Comparison of ENCODE assay signal across 23 mouse cellular contexts in the genomic region with DNA sequence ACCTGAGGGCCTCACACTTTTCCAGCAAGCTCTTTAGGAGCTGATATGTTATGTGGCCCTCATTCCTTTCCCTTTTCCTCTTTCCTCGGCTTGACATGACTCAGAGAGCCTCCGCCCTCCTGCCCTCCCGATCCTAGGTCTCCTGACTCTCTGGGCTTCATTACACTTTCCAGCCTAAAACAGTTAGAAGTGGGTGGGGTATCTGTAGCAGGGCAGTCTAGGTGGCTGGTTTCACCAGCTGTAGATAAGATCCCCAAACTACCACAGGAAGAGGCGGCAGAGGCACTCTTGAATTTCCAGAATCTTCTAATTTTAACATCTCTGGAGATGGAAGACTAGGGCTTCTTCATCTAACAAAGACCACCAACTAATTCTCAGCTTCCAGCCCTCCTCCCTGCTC. TPM values are rescaled to one million over a fixed set of nuclear protein-coding genes. Genes with fewer than 3 reads are reported as not detected.
DNase-seq lines count a peak whose midpoint lies in the region; ATAC-seq and TF ChIP-seq lines count a peak whose summit lies in the region.
"Had no signal": no experiment of that assay in that cellular context is flagged by ENCODE, and none has a peak within 500 bp of the region (broad histone marks: within the 10 kb centered on the region; RNA-seq: fewer than 3 reads in every experiment).

No protein-coding gene starts in this region.

- H3K9me3 ChIP-seq in liver, embryonic 12.5 days (replicated peaks): peaks cover 4% of the 10 kb centered on the region; the same call in 1 of the 2 replicates
- no peaks in the 10 kb centered on the region; the same call in 1 of the 2 replicates for H3K9me3 ChIP-seq in liver, postnatal 0 days (ENCODE audit: low read length)
- no peaks in the 10 kb centered on the region for H3K9me3 ChIP-seq in MEL (replicated peaks; ENCODE audit: insufficient read depth, low read length)
- H3K9me3 ChIP-seq: forebrain, embryonic 15.5 days; hindbrain, embryonic 12.5 days had no signal

- H3K9ac ChIP-seq in liver, embryonic 12.5 days: no peak overlapping the region
- H3K9ac ChIP-seq in liver, postnatal 0 days (replicated peaks): no peak overlapping the region
- H3K9ac ChIP-seq in MEL (ENCODE audit: control insufficient read depth, low read depth, low read length, poor library complexity, severe bottlenecking): peak overlapping the region; percentile 0; the same call in 1 of the 2 replicates
- H3K9ac ChIP-seq: embryonic facial prominence, embryonic 13.5 days; forebrain, embryonic 15.5 days; heart, embryonic 12.5 days; hindbrain, embryonic 12.5 days had no signal

- TF ChIP-seq RAD21 in MEL (IDR thresholded peaks at IDR 0.05; ENCODE audit: low read depth, low read length): no peak

- H3K79me2 ChIP-seq in MEL (ENCODE audit: control insufficient read depth, insufficient read depth, low read length, poor library complexity): no peaks in the 10 kb centered on the region

- no peak overlapping the region for H3K4me2 ChIP-seq in liver, embryonic 12.5 days
- no peak overlapping the region for H3K4me2 ChIP-seq in liver, postnatal 0 days (ENCODE audit: low read depth, low read length)
- H3K4me2 ChIP-seq: embryonic facial prominence, embryonic 13.5 days; forebrain, embryonic 15.5 days; heart, embryonic 12.5 days; hindbrain, embryonic 12.5 days had no signal

- TF ChIP-seq EP300 in liver, postnatal 0 days (IDR thresholded peaks at IDR 0.05; ENCODE audit: low read depth): no peak
- TF ChIP-seq EP300 in MEL (IDR thresholded peaks at IDR 0.05; ENCODE audit: low read depth in 1 of 2, low read length in 2 of 2): peak; percentile 42 to 66; a peak in 2 of 4 replicates

- 32% methylated on average over 4 of the region's 4 CpGs for WGBS in liver, embryonic 12.5 days (ENCODE audit: insufficient replicate concordance)
- 61% methylated on average over 4 of the region's 4 CpGs for WGBS in liver, postnatal 0 days (ENCODE audit: insufficient replicate concordance)

- no peak for TF ChIP-seq CTCF in liver, postnatal 0 days (IDR thresholded peaks at IDR 0.05; ENCODE audit: low read depth)
- TF ChIP-seq CTCF in MEL (IDR thresholded peaks at IDR 0.05 in 2 of 3, conservative IDR thresholded peaks at IDR 0.05 in 1 of 3; ENCODE audit: control insufficient read depth in 1 of 3, insufficient read depth in 1 of 3, low read depth in 2 of 3, low read length in 3 of 3, poor library complexity in 1 of 3, severe bottlenecking in 1 of 3): no peak

- H3K27me3 ChIP-seq in liver, embryonic 12.5 days (replicated peaks): peaks cover 13% of the 10 kb centered on the region
- no peaks in the 10 kb centered on the region for H3K27me3 ChIP-seq in liver, postnatal 0 days (ENCODE audit: insufficient read depth, low read length)
- H3K27me3 ChIP-seq in MEL (ENCODE audit: control insufficient read depth in 1 of 2, insufficient read depth in 2 of 2, low read length in 2 of 2): no peaks in the 10 kb centered on the region
- H3K27me3 ChIP-seq: embryonic facial prominence, embryonic 13.5 days had no signal

- H3K27ac ChIP-seq in liver, embryonic 12.5 days: no peak overlapping the region
- H3K27ac ChIP-seq in liver, postnatal 0 days (ENCODE audit: low read depth): no peak overlapping the region
- H3K27ac ChIP-seq in MEL (ENCODE audit: control insufficient read depth, low read depth, low read length): peak overlapping the region; percentile 15
- H3K27ac ChIP-seq: embryonic facial prominence, embryonic 13.5 days; forebrain, embryonic 15.5 days; hindbrain, embryonic 12.5 days; hindbrain, postnatal 0 days had no signal

- ATAC-seq in liver, embryonic 12.5 days: peak; percentile 37; the same call in 1 of the 2 replicates
- no peak for ATAC-seq in liver, postnatal 0 days
- ATAC-seq in megakaryocyte progenitor cell, adult 5-6 weeks (replicated peaks; ENCODE audit: poor library complexity): peak; percentile 37; the same call in 1 of the 2 replicates
- ATAC-seq: CD4-positive, CD25-positive, alpha-beta regulatory T cell, adult 4 months; forebrain, embryonic 15.5 days; hindbrain, postnatal 0 days had no signal

- TF ChIP-seq POLR2A in MEL (IDR thresholded peaks at IDR 0.05; ENCODE audit: control insufficient read depth in 1 of 2, insufficient read depth in 1 of 2, low read depth in 1 of 2, low read length in 2 of 2, poor library complexity in 1 of 2): no peak

- peaks cover 33% of the 10 kb centered on the region for H3K4me1 ChIP-seq in liver, embryonic 12.5 days
- peaks cover 16% of the 10 kb centered on the region for H3K4me1 ChIP-seq in liver, postnatal 0 days (ENCODE audit: insufficient read depth)
- peaks cover 26 to 41% of the 10 kb centered on the region in 2 experiments for H3K4me1 ChIP-seq in MEL (ENCODE audit: control insufficient read depth in 1 of 2, insufficient read depth in 2 of 2, low read length in 2 of 2)

- no peaks in the 10 kb centered on the region for H3K36me3 ChIP-seq in liver, embryonic 12.5 days
- H3K36me3 ChIP-seq in liver, postnatal 0 days (replicated peaks; ENCODE audit: insufficient read depth, low read length): no peaks in the 10 kb centered on the region
- H3K36me3 ChIP-seq in MEL (ENCODE audit: control insufficient read depth in 1 of 2, insufficient read depth in 2 of 2, low read length in 2 of 2): peaks cover 0 to 22% of the 10 kb centered on the region in 2 experiments; a peak in 2 of 4 replicates
- H3K36me3 ChIP-seq: embryonic facial prominence, embryonic 13.5 days; forebrain, embryonic 15.5 days; heart, embryonic 12.5 days; hindbrain, embryonic 12.5 days had no signal

- DNase-seq in liver, postnatal 0 days: no peak
- DNase-seq in MEL (ENCODE audit: low read depth, low spot score): peak; percentile 44
- no peak for DNase-seq in adrenal gland, postnatal 4 days (ENCODE audit: low spot score in 2 of 2)
- DNase-seq in urinary bladder, postnatal 14 days (ENCODE audit: low spot score): no peak
- no peak for DNase-seq in embryo, embryonic 9.5 days (ENCODE audit: extremely low spot score)
- DNase-seq: adrenal gland, adult 2 months; adrenal gland, postnatal 25 days; cerebellum, adult 11-12 months; cerebellum, adult 9-10 months; cerebellum, postnatal 25 days; gastrocnemius, postnatal 10 days; kidney, adult 11 months had no signal

- no peak overlapping the region for H3K4me3 ChIP-seq in liver, embryonic 12.5 days
- H3K4me3 ChIP-seq in liver, postnatal 0 days (ENCODE audit: low read depth, low read length): no peak overlapping the region
- H3K4me3 ChIP-seq in MEL (ENCODE audit: control insufficient read depth in 1 of 2, insufficient read depth in 1 of 2, low read depth in 2 of 2, low read length in 2 of 2): no peak overlapping the region
- H3K4me3 ChIP-seq: embryonic facial prominence, embryonic 13.5 days; forebrain, embryonic 15.5 days; heart, embryonic 12.5 days; hindbrain, embryonic 12.5 days had no signal

RNA-seq across cellular contexts. Expression of a gene that starts 7.1 kb away (rescaled TPM):
- polyA plus RNA-seq in liver, embryonic 12.5 days (2016; fragmentation: Nextera tagmentation; extraction: Ambion mirVana): 8.4 and 8.7 TPM in 2 replicates
- 33.4 and 35.3 TPM in 2 replicates for polyA plus RNA-seq in liver, postnatal 0 days (2015; fragmentation: Nextera tagmentation; extraction: Ambion mirVana)
- 5.2 and 6.8 TPM in 2 replicates for total RNA-seq in MEL (2012; rRNA removed)
- 10 to 100 TPM in 1 of 2 experiments, not detected in 1; 17.1 TPM for polyA plus RNA-seq in MEL (2012; ENCODE audit: insufficient read depth in 1 of 2, insufficient read length in 2 of 2, low read depth in 1 of 2, low replicate concordance in 2 of 2, missing spikeins in 1 of 2)
- 0.10 TPM in 1 of 2 replicates, not detected in the other for total RNA-seq in megakaryocyte progenitor cell, adult 5-6 weeks (2015)
- total RNA-seq in megakaryocyte progenitor cell, adult 5-6 weeks (2017): not detected in 2 replicates
- 10 to 100 TPM; 25.7 to 28.9 TPM for total RNA-seq in adrenal gland, postnatal 4 days (2021)

RNA-seq across cellular contexts. Expression of a gene that starts 14.5 kb away (rescaled TPM):
- polyA plus RNA-seq in liver, embryonic 12.5 days (2016; fragmentation: Nextera tagmentation; extraction: Ambion mirVana): 48.6 and 51.5 TPM in 2 replicates
- 38.4 and 38.6 TPM in 2 replicates for polyA plus RNA-seq in liver, postnatal 0 days (2015; fragmentation: Nextera tagmentation; extraction: Ambion mirVana)
- total RNA-seq in MEL (2012; rRNA removed): 46.8 and 47.6 TPM in 2 replicates
- polyA plus RNA-seq in MEL (2012; ENCODE audit: insufficient read depth in 1 of 2, insufficient read length in 2 of 2, low read depth in 1 of 2, low replicate concordance in 2 of 2, missing spikeins in 1 of 2): 100 to 1,000 TPM in 1 of 2 experiments, not detected in 1; 118 TPM
- 34.1 and 36.3 TPM in 2 replicates for total RNA-seq in megakaryocyte progenitor cell, adult 5-6 weeks (2015)
- 21.7 and 40.4 TPM in 2 replicates for total RNA-seq in megakaryocyte progenitor cell, adult 5-6 weeks (2017)
- total RNA-seq in adrenal gland, postnatal 4 days (2021): 10 to 100 TPM; 78.8 to 80.7 TPM

RNA-seq across cellular contexts. Expression of a gene that starts 31.3 kb away (rescaled TPM):
- 2.1 and 2.2 TPM in 2 replicates for polyA plus RNA-seq in liver, embryonic 12.5 days (2016; fragmentation: Nextera tagmentation; extraction: Ambion mirVana)
- polyA plus RNA-seq in liver, postnatal 0 days (2015; fragmentation: Nextera tagmentation; extraction: Ambion mirVana): 2.5 and 3.1 TPM in 2 replicates
- 1.6 and 2.0 TPM in 2 replicates for total RNA-seq in MEL (2012; rRNA removed)
- polyA plus RNA-seq in MEL (2012; ENCODE audit: insufficient read depth in 1 of 2, insufficient read length in 2 of 2, low read depth in 1 of 2, low replicate concordance in 2 of 2, missing spikeins in 1 of 2): 1 to 10 TPM in 1 of 2 experiments, not detected in 1; 2.6 TPM
- 3.4 and 4.3 TPM in 2 replicates for total RNA-seq in megakaryocyte progenitor cell, adult 5-6 weeks (2015)
- 0.57 and 1.9 TPM in 2 replicates for total RNA-seq in megakaryocyte progenitor cell, adult 5-6 weeks (2017)
- 1 to 10 TPM; 5.4 to 7.4 TPM for total RNA-seq in adrenal gland, postnatal 4 days (2021)

RNA-seq across cellular contexts. Expression of a gene that starts 31.9 kb away (rescaled TPM):
- 66.7 and 69.3 TPM in 2 replicates for polyA plus RNA-seq in liver, embryonic 12.5 days (2016; fragmentation: Nextera tagmentation; extraction: Ambion mirVana)
- polyA plus RNA-seq in liver, postnatal 0 days (2015; fragmentation: Nextera tagmentation; extraction: Ambion mirVana): 101 and 109 TPM in 2 replicates
- total RNA-seq in MEL (2012; rRNA removed): 46.3 and 50.5 TPM in 2 replicates
- polyA plus RNA-seq in MEL (2012; ENCODE audit: insufficient read depth in 1 of 2, insufficient read length in 2 of 2, low read depth in 1 of 2, low replicate concordance in 2 of 2, missing spikeins in 1 of 2): 10 to 100 TPM in 1 of 2 experiments, not detected in 1; 87.7 TPM
- 69.5 and 69.8 TPM in 2 replicates for total RNA-seq in megakaryocyte progenitor cell, adult 5-6 weeks (2015)
- 71.5 and 77.0 TPM in 2 replicates for total RNA-seq in megakaryocyte progenitor cell, adult 5-6 weeks (2017)
- total RNA-seq in adrenal gland, postnatal 4 days (2021): 100 to 1,000 TPM; 140 to 158 TPM

RNA-seq across cellular contexts. Expression of a gene that starts 36.3 kb away (rescaled TPM):
- not detected in 2 replicates for polyA plus RNA-seq in liver, embryonic 12.5 days (2016; fragmentation: Nextera tagmentation; extraction: Ambion mirVana)
- not detected in 2 replicates for polyA plus RNA-seq in liver, postnatal 0 days (2015; fragmentation: Nextera tagmentation; extraction: Ambion mirVana)
- 0.42 and 0.50 TPM in 2 replicates for total RNA-seq in MEL (2012; rRNA removed)
- under 1 TPM in 1 of 2 experiments, not detected in 1; 0.13 TPM for polyA plus RNA-seq in MEL (2012; ENCODE audit: insufficient read depth in 1 of 2, insufficient read length in 2 of 2, low read depth in 1 of 2, low replicate concordance in 2 of 2, missing spikeins in 1 of 2)
- total RNA-seq in megakaryocyte progenitor cell, adult 5-6 weeks (2015): not detected in 2 replicates
- not detected in 2 replicates for total RNA-seq in megakaryocyte progenitor cell, adult 5-6 weeks (2017)
- 1 to 10 TPM in 1 of 2 experiments, under 1 TPM in 1; 0.76 to 1.7 TPM for total RNA-seq in adrenal gland, postnatal 4 days (2021)
- total RNA-seq: adrenal gland, adult 2 months; adrenal gland, postnatal 25 days; hindbrain, postnatal 0 days had no signal
- polyA plus RNA-seq: adrenal gland, adult 2 months; brain, embryonic 14.5 days; CD4-positive, CD25-positive, alpha-beta regulatory T cell, adult 4 months; embryonic facial prominence, embryonic 13.5 days; forebrain, embryonic 15.5 days; heart, embryonic 12.5 days; heart, embryonic 16.5 days; hindbrain, embryonic 12.5 days; hindbrain, postnatal 0 days; intestine, embryonic 14.5 days had no signal
